Mouse (Mus musculus) lung, postnatal 25 days (tissue): ENCODE measurements around the gene Pigs.
A peak's percentile ranks its signal among the peaks of the same experiment; 100 is the strongest.

Experiments
- DNase-seq: peaks from one replicate; pipeline ENCODE4 v3.0.0; 2022; ENCODE audit warnings: low spot score

The Pigs gene

DNA sequence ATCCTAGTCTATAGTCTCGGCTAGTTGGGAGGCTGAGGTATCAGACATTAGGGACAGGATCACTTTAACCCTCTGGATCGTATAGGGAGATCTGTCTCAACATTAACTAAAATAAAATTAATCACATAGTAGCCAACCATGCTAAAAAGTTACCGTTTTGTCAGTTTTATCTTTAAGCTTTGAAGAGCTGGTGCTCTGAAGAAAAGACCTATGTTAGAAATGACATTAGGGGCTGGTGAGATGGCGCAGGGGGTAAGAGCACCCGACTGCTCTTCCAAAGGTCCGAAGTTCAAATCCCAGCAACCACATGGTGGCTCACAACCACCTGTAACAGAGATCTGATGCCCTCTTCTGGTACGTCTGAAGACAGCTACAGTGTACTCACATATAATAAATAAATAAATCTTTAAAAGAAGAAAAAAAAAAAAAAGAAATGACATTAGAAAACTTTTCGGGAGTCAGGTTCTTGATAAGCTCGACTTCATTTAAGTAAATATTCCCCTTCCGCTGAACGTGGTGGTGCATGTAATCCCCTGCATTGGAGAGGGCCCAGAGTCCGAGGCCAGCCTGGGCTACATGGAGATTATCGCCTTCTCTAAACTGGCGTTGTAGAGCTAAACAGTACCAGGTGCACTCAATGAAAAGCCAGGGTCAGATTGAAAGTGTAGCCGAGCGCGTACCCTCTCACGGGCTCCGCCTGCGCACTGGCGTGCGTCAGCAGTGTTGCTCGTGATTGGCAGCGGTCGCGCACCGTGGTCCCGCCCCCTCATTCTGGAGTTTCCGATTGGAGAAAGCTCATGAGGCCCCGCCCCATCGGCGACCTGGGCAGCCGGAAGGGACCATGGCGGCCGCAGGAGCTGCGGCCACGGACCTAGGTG lies at the start of gene Pigs:
TSS of gene Pigs (plus strand) at position 782 of the 878 bp plus-strand sequence.
- peak; percentile 98 for DNase-seq

DNA sequence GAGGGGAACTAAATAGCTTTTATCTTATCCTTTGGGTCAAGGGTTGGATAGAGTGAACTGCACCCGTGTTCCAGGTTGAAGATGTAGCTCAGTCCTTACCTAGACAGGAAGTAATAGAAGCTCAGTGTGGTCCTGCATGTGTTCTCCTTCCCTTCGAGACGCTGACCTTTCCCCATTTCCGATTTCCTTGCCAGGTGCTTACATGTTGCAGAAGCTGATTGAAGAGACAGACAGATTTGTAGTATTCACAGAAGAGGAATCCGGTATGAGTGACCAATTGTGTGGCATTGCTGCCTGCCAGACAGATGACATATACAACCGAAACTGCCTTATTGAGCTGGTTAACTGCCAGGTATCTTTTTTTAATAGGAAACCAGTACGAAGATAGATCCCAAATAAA lies 49.4 kb upstream of the Pigs start:
- DNase-seq = no peak

DNA sequence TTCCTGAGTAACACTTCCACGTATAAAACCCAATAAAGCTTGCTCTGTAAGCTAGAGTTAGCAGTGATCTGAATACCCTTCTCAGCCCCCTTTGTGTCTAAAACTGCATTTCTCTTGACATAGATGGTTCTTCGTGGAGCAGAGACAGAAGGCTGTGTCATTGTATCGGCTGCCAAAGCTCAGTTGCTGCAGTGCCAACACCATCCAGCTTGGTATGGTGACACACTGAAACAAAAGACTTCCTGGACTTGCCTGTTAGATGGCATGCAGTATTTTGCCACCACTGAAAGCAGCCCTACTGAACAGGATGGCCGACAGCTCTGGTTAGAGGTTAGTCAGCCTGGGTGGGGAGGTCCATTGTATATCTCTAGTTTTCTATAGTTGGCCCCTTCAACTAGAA lies 48.6 kb upstream of the Pigs start:
- DNase-seq = no peak

DNA sequence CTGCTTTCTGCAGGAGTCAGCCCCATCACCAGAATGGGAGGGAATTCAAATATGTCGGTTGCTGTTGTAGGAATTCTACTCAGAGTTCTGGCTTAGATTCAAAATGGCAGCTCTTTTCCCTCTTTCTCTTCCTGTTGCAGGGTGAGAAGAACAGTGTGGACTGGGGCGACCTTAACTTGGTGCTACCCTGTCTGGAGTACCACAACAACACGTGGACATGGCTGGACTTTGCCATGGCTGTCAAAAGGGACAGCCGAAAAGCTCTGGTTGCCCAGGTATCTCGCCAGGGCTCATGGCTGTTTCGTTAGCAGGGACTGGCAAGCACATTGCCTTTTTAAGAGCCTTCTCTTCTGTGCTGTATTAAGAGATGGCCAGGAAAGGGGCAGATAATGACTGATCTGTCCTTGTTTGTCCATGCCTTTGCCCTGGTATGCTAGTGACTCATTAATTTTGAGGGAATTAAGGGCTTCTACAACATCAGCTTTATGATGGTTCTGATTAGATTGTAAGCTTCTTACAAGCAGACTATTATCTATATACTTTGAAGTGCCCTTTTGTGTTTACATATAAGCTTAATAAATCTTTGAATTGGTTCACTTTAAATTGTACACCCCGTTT lies 39.0 kb upstream of the Pigs start:
- no peak for DNase-seq

DNA sequence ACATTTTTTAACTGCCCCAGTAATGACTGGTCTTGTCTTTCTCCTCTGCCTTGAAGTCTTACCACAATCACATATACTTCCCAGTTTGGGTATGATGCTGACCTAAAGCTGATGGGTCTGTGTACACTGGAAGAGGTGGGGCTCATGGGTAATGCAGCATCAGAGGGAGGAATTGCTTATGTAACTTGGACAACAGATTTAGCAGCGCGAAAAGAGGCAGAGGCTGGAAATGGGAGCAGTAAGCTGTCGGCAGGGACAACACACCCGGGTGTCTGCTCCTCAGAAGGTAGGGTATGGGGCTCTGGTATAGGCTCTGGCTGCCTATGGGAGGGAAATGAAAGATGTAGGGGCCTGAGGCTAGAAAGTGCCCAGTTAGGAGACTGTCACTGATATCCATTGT lies 37.6 kb upstream of the Pigs start, which contains the start of gene BC030499:
TSS of gene BC030499 (plus strand) at position 188 of the 400 bp plus-strand sequence.
- no peak for DNase-seq

DNA sequence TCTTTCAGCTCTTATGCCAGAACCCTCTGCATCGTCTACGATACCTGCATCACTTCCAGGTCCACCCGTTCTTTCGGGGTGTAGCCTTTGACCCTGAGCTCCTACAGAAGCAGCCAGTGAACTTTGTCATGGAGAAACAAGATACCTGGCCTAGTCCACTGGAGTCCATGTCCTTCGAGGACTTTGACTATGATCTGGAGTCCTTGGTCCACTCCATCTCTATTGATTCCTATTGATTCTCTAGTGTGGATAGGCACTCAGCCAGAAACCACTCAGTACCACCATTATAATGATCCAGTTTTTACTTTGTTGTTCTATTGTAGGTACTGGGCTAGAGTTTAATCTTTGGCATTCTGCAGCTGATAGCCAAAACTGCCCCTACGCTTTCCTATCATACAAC lies 33.6 kb upstream of the Pigs start:
- DNase-seq = no peak

DNA sequence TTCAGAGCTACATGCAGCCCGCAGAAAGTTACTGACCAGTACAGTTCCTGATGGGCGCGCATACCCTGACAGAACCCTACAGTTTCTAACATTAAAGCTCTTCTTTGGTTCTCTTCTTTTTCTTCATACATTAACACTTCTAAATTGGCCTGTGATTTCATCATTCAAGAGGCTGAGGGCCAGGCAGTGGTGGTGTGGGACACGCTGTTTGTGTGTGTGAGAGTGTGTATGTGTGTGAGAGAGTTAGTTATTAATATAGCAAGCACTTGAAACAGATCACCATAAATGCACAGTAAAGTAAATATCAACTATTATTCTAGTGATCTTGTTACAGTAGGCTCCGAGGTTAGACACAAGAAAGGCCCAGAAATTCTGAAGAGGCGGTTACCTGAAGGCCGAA lies 27.3 kb upstream of the Pigs start:
- no peak for DNase-seq

DNA sequence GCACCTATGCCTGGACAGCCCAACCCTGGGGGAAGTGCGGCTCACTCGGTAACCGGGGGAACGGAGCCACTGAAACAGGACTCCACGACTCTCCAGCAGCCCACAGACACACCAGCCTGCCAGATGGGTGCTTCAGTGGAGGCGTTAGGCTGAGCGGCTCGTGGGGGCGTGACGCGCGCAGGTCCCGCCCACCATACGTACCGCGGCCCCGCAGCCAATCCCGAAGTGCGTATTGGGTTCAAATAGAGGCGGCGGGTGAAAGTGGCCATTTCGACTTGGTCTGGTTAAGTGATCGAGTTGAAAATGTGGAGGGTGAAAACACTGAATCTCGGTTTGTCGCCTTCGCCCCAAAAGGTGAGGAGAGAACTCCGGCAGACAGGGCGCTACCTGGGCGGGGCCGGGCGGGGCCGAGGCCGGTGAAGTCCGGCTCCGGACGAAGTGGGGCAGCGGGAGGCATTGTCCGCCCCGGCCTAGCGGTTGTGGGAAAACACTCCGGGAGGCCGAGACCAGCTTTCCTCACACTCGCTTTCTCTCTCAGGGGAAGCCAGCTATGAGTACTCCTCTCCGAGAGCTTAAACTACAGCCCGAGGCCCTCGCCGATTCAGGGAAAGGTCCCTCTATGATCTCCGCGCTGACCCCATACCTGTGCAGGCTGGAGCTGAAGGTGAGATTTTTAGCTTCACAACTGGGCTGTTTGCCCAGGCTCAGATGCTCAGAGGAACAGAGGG lies 26.7 kb upstream of the Pigs start, which contains the start of gene Spag5:
TSS of gene Spag5 (plus strand) at position 173 of the 728 bp plus-strand sequence.
- peak; percentile 90 for DNase-seq

DNA sequence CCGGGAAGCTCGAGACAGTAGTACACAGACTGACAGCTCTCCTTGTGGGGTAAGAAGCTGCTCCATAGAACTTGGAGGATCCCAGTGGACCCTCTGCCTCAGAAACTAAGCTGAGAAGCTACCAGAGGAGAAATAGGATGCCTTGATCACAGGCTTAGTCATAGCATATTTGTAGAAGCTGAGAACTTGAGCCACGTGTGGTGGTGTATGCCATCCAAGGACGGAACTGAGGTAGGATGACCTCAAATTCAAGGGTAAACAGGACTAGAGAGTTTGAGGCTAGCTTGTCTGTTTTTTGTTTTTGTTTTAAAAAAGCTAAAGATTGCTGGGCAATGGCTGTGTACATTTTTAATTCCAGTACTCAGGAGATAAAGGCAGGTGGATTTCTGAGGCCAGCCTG lies 22.9 kb upstream of the Pigs start:
- DNase-seq = no peak

DNA sequence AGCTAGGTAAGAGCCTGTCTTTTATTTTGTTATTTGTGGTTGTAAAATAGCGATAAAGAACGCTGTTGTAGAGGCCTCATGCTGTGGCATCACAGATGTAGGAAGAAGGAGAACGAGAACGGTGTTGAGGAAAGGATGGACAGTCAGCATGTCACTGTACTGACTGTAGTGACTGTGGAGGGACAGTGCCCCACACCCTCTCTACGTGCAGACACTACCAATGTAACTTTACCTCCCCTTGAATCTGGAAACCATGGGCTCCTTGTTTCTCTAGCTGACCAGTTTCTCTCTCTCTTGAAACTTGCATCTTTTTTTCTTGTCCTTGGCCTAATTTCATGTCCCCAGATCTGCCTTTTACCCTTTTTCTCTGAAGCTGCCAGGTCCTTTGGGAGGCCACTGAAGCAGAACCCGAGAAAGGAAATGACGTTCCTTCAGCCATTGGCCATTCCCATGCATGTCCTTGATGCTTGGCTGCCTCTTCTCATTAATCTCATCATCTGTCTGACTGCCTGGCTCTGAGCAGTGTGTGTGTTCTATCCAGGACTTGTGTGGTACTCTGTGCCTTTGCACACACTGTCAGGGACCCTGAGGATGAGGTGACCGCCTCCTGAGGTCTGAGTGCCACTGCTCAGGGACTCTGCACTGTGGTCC lies 17.2 kb upstream of the Pigs start:
- no peak for DNase-seq

DNA sequence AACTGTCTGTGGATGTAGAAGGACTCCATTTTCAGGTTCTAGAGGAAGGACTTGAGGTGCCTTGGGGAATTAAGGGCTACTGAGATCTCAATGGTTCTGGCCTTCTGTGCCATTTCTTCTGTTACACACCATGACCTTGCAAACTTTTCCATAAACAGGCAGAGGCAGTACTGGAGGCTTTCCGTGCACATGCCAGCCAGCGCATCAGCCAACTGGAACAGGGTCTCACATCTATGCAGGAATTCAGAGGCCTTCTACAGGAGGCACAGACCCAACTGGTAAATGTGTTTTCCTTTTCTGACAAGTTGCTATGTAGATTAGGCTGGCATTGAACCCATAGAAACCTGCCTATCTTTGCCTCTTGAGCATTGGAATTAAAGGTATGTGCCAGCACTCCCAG lies 14.6 kb upstream of the Pigs start:
- no peak for DNase-seq

DNA sequence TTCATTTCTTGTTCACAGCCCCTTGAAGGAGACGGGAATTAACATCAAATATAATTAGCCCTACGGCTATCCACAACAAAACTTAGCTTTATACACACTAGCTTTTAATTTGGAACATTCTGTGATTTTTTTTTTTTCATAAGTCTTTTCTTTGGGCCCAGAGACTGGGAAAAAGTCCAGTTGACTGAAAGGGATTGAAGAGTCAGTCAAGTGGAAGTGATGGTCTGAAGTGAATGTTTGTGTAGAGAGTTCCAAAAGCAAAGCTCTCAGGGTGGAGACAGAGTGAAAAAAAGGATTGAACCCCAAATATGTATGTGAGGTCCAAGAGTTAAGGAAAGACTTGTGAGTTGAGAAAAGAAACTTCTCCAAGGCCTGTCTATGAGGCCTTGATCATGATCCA lies 9.8 kb upstream of the Pigs start:
- DNase-seq = no peak

DNA sequence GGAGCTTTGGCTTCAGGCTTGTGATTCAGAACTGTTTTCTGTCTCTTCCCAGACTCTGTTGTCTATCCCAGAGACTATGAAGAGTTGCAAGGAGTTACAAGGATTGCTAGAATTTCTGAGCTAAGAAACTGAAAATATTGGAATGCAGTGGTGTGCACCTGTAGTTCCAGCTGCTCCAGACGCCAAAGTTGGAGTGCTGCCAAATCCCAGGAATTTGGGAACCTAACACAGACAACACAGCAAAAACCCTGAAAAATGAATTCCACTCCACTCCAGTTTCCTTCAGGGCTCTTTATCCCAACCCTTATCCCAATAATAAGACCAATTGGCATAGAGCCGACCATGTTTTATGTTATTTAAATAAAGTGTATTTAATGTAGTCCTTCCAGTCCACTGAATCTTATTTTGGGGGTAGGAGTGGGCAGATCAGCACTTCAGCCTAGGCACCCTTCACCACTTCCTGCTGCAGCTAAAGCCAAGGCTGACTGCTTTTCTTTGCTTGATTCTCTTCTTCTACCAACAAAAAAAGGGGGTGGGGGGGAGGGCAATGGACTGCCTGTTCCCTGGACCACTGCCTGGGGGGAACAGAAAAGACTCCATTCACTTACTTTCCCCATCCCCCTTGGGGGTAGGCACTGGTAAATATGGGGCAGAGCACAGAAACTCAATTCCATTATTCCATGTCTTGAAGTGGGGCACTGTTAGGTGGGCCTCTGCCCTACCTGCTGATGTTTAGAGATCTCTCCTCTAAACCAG lies 6.0 kb upstream of the Pigs start:
- no peak for DNase-seq

DNA sequence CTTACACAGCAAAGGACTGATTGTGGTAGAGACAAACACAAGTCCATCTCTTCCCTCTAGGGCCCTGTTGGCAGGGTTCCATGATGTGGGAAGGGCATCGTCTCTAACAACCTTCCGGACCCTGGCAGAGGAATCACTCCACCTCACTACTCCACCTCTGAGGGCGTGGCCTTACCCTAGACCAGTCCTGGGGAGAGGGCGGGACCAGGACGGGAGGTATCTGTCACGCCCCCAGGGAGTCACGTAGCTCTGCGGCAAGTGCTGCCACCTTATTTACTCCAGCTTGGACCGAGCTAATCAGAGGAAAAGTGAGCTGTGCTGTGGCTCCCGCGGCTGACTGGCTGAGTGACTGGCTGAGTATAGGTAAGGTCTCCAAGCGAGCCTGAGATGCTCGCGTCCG lies 5.4 kb upstream of the Pigs start, which contains the start of gene Aldoc:
TSS of gene Aldoc (plus strand) at position 109 of the 400 bp plus-strand sequence.
- DNase-seq = peak; percentile 93

DNA sequence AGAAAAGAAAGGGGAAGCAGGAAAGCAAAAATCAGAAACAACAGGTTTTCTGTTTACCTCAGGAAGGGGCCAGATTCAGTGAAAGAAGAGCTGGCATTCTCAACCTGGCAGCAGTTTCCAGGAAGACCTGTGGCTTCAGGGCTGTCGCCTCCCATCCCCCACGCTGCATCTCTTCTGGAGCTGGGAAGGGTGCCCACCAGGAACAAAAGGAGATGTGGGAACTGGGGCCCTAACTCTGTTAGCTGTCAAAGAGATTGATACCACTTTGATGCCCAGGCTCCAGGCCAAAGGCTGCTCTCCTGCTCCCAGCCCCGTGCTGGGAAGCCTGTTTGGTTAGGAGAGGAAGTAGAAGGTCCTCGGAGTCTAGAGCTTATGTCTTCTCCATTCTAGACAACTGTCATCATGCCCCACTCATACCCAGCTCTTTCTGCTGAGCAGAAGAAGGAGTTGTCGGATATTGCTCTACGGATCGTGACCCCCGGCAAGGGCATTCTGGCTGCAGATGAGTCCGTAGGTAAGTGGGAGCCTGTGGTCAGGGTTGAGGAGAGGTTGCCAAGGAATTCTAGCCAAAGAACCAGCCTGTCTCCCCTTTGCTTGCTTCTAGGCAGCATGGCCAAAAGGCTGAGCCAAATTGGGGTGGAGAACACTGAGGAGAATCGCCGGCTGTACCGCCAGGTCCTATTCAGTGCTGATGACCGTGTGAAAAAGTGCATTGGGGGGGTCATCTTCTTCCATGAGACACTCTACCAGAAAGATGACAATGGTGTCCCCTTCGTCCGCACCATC lies 4.0 kb upstream of the Pigs start:
- no peak for DNase-seq

DNA sequence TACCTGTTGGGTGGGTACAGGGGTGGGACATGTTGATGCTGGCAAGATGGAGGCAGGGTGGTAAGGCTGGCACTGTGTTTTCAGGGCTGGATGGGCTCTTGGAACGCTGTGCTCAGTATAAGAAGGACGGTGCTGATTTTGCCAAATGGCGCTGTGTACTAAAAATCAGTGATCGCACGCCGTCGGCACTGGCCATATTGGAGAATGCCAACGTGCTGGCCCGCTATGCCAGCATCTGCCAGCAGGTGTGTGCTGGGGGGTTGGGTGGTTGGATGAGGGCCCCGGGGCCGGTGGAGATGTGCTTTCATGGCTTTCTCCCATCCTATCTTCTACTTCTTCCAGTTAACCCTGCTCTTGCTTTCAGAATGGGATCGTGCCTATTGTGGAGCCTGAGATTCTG lies 3.2 kb upstream of the Pigs start:
- DNase-seq = no peak

DNA sequence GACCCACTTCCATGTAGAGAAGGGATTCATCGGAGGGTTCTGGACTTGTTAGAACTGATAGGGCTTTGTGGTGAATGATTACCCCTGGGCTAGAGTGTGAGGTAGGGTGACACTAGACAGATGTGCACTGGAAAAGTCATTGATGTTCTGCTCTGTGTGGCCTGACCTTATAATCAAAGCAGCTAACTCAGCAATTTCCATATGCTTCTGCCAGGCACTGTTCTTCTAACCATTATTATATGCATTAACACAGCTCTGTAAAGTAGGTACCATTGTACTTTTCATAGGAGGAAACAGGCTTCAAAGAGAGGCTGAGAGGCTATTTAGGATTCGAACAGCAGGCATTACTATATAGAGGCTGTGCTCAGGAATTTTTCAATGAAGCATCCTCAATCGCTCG lies 1.0 kb upstream of the Pigs start:
- no peak for DNase-seq

DNA sequence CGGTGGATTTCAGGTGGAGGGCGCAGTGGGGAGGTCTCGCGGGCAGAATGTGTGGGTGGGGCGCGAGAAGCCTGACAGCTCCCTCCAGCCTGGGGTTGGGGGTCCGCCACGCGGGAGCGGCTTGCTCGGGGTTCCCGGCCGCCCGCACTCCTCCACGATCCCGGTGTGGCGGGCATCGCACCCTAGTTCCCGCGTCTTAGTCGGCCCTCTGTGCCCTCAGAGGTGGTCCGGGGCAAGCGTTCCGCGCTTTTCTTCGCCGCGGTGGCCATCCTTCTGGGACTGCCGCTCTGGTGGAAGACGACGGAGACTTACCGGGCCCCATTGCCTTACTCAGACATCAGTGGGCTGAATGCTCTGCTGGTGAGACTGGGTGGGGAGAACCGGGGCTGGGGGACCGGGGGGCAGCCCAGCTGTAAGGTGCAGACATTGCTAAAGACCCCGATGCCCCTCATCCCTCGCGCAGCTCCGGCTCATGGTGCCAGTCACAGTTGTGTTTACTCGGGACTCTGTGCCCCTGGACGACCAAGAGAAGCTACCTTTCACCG lies 369 bp downstream of the Pigs start:
- DNase-seq = no peak

DNA sequence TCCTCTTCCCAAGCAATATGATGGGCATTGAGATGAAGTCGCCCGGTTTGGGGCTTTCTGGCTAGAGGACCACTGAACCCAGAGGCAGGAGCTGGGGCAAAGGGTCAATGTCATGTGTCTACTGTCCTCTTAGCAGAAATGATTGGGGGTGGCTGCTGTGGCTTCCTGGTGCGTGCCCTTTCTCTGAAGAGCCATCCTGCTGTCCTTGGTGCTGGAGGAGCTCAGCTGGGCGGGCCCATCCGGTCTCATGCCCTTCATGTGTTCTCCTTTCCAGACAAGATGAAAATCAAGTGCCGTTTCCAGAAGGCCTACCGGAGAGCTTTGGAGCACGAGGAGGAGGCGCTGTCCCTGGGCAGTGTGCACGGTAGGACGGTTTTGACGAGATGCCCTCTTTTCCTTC lies 4.5 kb downstream of the Pigs start:
- no peak for DNase-seq

DNA sequence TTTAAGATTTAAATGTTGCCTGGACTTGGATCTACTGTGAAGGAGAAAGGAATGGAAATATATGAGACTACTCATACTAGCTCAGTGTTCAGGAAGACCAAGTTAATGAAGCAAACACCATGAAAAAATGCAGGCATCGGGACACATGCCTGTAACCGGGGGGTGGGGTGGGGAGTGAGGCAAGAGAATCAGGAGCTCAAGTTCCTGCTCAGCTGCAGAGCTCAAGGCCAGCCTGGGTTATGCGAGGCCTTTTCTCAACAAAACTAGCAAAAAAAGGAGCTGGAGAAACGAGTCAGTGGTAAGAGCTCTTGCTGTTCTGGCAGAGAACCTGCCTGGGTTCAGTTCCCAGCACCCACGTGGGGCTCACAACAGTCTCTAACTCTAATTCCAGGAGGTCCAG lies 5.8 kb downstream of the Pigs start:
- no peak for DNase-seq
